Mouse (Mus musculus) cerebellum, adult 11 months (tissue): ENCODE measurements around the gene Tacc2.
"Not testable (repeated sequence)": the region's sequence is repeated elsewhere in the genome, so short reads cannot be mapped to it uniquely, and the experiment has no call there.

Experiments
- DNase-seq: peaks from one replicate; pipeline ENCODE4 v3.0.0; 2022

Tacc2 gene

GRCm38 (mm10) chr7:130573746-130574145 lies 3.5 kb upstream of the Tacc2 start:
- no peak for DNase-seq

GRCm38 (mm10) chr7:130574211-130574991 lies 2.8 kb upstream of the Tacc2 start:
- DNase-seq = no peak

- no peak for DNase-seq
Measured at GRCm38 (mm10) chr7:130576981-130577380, 257 bp upstream of the Tacc2 start.

- DNase-seq = no peak
Measured at GRCm38 (mm10) chr7:130578066-130578465, 828 bp downstream of the Tacc2 start.

DNA sequence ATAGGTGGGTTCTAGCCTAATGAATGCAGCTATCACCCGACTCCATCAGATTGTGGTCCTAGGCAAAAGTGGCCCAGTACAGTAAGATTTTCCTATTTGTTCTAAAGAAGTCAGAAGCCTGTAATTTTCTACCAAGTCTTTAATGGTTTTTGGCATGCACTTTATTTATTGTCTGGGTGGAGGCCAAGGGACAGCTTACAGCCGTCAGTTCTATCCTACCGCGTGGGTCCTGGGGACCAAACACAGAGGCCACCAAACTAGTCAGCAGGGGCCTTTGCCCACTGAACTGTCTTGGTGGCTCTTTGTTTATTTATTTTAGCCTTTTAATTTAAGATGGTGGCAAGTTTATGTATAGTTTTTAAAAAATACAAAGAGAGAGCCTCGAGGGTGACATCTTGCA lies 1.4 kb downstream of the Tacc2 start:
- DNase-seq = no peak

- DNase-seq = no peak
Measured at GRCm38 (mm10) chr7:130586521-130587072, 9.4 kb downstream of the Tacc2 start.

DNA sequence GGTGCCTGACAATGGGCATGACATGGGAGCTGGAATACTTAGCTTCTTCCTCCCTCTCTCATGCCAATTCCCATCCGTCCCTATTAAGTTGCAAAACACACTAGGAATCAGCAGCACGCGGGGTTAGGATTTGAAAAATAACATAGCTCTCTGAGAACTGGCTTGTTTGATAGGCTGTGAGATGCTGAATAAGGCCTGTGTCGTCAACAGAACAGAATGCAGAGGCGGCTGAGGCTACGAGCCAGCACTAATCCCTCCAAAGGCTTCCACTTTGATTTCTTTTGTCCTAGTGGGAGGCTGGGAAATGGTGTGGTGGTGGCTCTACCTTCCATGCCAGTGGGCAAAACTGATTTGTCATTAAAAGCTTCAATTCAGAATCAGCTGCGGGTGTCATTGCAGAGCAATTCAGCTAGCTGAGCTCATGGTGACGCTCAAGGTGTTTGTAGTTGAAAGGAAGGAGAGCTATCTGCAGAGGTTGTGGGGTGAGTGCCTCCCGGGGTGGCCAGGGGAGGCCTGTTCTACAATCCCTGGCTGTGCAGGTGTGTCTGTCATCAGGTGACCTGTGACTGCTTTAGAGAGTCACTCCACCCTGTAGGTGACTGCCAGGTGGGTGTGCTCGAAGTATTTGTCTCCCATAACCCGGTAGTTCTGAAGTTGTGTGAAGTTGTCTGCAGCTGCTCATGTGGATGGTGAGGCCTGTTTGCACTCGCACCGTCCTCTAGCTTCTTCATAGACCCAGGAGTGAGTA lies 13.0 kb downstream of the Tacc2 start:
- DNase-seq = no peak

DNA sequence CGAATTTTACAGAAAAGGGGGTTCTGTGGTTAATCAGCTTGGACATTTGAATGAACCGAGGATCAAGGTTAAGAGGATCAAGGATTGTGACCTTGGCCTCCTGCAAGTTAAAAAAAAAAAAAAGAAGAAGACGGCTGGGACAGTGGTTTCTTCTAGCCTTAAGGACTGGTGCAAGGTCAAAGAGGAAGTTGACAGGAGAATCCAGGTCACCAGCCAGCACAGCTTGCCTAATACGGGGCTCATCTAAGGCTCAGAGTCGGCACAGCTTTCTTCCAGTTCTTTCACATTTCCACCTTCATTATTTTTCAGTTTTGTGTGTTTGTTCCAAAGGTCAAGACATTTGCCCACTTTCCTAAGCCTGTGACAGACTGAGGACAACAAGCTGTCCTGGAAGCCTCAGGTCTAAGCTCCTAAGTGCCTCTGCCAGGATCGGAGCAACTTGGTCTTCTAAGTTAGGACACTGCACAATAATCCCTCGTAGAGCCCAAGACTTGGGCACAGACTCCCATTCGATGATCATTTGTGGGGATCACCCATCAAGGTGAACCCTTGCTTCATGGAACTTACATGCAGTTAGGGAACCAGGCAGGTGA lies 13.7 kb downstream of the Tacc2 start:
- DNase-seq = no peak

- DNase-seq = not testable (repeated sequence)
Measured at GRCm38 (mm10) chr7:130592975-130593374, 15.7 kb downstream of the Tacc2 start.

DNA sequence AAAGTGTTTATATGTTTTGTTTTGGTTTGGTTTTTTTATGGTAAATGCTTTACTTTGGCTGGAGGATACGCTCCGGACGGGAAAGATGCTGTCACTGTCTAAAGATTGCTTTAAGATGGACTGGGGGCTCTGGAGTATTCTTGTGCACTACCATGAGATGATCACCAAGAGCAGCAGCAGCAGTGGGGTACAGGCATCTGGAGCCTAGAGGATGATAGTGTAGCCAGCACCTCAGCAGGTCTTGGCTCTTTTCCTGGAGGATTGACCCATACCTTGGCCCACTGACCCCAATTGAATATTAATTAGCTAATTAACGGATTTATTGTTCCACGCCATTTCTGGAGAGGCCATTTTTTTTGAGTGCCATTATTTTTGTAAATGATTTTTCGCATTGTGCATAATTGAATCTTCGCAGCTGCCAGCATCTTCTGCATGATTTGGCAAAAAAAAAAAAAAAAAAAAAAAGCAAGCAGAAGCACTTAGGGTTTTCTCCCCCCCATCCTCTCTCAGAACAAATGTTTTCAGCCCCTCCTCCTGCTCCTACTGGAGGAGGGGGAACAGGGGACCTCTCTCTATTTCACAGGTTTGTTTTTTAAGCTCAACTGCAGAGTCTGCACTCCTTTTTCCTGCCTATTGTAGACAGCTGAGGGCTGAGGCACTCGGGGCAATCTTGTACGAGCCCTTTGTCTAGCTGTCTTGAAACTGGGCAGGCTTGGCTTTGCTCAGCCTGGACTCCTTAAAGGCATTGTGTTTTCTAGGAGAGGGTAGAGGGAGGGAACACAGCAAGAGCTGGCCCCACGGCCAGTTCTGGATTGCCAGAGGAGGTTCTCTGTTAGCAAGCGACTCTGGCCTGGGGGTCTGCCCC lies 16.4 kb downstream of the Tacc2 start:
- not testable (repeated sequence) for DNase-seq

- DNase-seq = not testable (repeated sequence)
Measured at GRCm38 (mm10) chr7:130596079-130596855, 19.0 kb downstream of the Tacc2 start.

- no peak for DNase-seq
Measured at GRCm38 (mm10) chr7:130597546-130597945, 20.3 kb downstream of the Tacc2 start.

DNA sequence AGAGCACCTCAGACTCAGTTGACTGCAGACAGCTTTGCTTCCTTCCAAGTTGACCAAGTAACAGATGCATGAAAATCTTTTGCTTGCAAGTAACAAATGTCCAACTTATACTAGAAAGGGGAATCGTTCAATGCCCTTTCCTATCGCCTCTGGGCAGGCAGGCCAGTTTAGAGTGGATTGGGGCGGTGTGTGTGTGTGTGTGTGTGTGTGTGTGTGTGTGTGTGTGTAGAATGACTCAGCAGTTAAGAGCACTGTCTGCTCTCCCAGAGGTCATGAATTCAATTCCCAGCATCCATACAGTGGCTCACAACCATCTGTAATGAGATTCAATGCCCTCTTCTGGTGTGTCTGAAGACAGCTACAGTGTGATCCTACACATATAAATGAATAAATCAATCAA lies 22.8 kb downstream of the Tacc2 start:
- no peak for DNase-seq

- no peak for DNase-seq
Measured at GRCm38 (mm10) chr7:130600546-130600945, 23.3 kb downstream of the Tacc2 start.

DNA sequence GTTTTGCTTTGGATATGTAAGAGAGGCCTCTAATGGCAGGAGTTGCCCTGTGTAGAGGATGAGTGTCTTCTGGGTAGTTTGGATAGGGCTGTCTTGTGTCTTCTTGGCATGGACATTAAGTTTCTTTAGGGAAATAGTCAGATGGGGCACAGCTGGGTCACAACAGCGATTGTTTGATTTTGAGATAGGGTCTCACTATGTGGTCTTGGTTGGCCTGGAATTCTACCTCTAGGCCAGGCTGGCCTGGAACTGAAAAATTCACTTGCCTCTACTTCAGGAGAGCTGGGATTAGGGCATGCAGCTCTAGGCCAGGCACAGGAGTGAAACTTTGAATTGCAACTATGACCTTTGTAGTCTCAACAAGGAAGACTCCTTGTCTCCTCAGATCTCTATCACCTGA lies 25.6 kb downstream of the Tacc2 start:
- DNase-seq = no peak

GRCm38 (mm10) chr7:130603556-130603955 lies 26.3 kb downstream of the Tacc2 start:
- no peak for DNase-seq

DNA sequence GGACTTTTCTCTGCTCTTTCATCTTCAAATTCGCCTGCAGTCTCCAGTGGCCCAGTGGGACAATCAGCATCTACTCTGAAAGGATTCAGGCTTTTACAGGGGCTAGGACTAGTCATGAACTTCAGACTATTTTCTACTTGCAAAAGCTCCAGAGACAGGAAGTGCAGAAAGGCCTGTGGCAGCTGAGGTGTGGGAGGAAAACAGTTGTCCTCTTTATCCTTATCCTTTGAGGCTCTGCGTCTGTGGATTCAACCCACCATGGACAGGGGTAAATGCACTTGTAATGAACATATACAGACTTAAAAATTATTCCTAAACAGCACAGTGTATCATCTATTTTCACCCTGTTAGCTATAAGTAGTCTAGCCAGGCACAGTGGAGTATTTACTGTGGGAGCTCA lies 27.2 kb downstream of the Tacc2 start:
- DNase-seq = no peak

GRCm38 (mm10) chr7:130605111-130605510 lies 27.9 kb downstream of the Tacc2 start:
- no peak for DNase-seq

DNA sequence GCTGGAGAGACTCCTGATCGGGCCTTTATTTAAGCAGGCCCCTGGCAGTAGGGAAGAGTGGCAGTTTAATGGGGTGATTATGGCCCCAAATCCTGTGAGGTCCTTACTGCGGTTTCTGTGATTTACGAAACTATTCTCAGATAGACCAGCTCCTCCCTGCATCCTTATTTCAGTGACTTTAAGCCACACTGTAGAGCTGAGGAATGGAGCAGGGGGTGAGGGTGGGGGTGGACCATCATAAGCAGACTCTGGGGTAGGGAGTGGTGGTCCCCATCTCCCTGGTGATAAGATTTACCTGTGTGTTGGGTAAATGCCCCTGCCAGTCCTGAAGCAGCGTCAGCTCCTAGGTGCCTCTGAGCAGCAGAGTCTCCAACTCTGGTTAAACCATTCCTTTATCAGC lies 29.7 kb downstream of the Tacc2 start:
- DNase-seq = no peak

- DNase-seq = no peak
Measured at GRCm38 (mm10) chr7:130613973-130614372, 36.7 kb downstream of the Tacc2 start.

DNA sequence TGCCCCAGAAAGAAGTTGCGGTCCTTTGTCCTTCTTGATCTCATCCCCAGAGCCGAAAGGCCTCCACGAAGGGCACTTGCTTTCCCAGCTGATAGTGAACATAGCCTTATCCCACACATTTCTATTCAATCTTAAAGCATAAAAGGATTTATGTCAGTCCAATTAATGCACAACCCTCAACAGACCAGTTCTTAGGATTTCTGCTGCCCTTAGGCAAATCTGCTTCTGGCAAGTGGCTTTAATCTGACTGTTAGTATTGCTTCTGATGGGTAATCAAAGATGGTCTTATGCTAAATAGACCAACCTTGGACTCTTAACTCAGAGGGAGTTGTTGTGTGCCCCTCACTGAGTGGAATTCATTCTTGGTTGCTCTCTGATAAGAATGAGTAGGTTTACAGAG lies 40.4 kb downstream of the Tacc2 start:
- no peak for DNase-seq

DNA sequence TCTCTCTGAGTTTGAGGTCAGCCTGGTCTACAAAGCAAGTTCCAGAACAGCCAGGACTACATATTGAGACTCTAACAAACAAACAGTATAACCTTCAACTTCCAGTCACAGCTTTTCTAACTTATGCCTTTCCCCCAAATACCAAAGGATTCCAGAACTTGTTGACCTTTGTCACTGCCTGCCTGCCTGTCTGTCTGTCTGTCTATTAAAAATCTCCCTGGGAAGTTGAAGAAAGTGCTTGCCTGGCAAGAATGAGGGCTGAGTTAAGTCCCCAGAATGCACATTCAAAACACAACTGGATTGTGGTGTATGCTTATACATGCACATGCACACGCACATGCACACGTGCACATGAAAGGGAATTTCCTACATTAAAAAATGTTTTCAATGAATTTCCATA lies 43.8 kb downstream of the Tacc2 start:
- no peak for DNase-seq
